Mouse (Mus musculus): ENCODE results near the gene Rpusd3. TPM values are rescaled to one million over a fixed set of nuclear protein-coding genes. Genes with fewer than 3 reads are reported as not detected.

The Rpusd3 gene
- total and polyA plus RNA-seq, 3 experiments: 24.8 to 34.1 TPM; not detected in 1

DNA sequence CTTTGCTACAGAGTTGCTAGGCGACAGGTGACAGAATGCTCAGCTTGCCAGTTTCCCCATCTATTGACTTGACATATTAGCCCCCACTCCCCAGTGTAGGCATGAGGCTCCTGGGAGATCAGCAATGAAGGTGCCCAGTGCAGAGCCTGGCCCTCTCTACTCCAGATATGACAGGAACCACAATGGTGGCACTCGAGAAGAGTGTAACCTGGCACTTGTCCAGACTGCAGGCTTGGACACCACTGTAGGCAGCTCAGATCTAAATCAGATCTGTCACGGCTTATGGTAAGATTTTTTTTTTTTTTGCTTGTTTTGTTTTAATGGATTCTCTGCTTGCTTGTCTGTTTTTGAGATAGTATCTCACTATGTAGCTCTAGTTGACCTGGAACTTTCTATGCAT, 14.5 kb upstream of the Rpusd3 start:
- no peak overlapping the region for H3K4me3 ChIP-seq (ENCODE audit: control insufficient read depth in 1 of 2, insufficient read depth in 1 of 2, low read depth in 2 of 2, low read length in 2 of 2)
- H3K36me3 ChIP-seq (ENCODE audit: control insufficient read depth in 1 of 2, insufficient read depth in 2 of 2, low read length in 2 of 2): no peaks in the 10 kb centered on the region
- no peaks in the 10 kb centered on the region for H3K9me3 ChIP-seq (replicated peaks; ENCODE audit: insufficient read depth, low read length)
- H3K4me1 ChIP-seq (ENCODE audit: control insufficient read depth in 1 of 2, insufficient read depth in 2 of 2, low read length in 2 of 2): peaks cover 0 to 3% of the 10 kb centered on the region in 2 experiments; a peak in 1 of 4 replicates
- no peak overlapping the region for H3K9ac ChIP-seq (ENCODE audit: control insufficient read depth, low read depth, low read length, poor library complexity, severe bottlenecking)
- no peak overlapping the region for H3K27ac ChIP-seq (ENCODE audit: control insufficient read depth, low read depth, low read length)
- no peak for DNase-seq (ENCODE audit: low read depth, low spot score)
- H3K79me2 ChIP-seq (ENCODE audit: control insufficient read depth, insufficient read depth, low read length, poor library complexity): no peaks in the 10 kb centered on the region
- TF ChIP-seq ZNF384 (IDR thresholded peaks at IDR 0.05; ENCODE audit: low read depth, low read length): 0 out of 2 replicates have a peak, but pooled peaks have one; percentile 10
- no peak for TF ChIP-seq POLR2A (IDR thresholded peaks at IDR 0.05; ENCODE audit: control insufficient read depth in 1 of 2, insufficient read depth in 1 of 2, low read depth in 1 of 2, low read length in 2 of 2, poor library complexity in 1 of 2)
- no peak for TF ChIP-seq SMC3 (IDR thresholded peaks at IDR 0.05; ENCODE audit: low read depth, low read length)
- H3K27me3 ChIP-seq (ENCODE audit: control insufficient read depth in 1 of 2, insufficient read depth in 2 of 2, low read length in 2 of 2): no peaks in the 10 kb centered on the region; a peak in 1 of 4 replicates

GRCm38 (mm10) chr6:113431801-113432200, 12.7 kb upstream of the Rpusd3 start:
- DNase-seq (ENCODE audit: low read depth, low spot score): no peak
- H3K9me3 ChIP-seq (replicated peaks; ENCODE audit: insufficient read depth, low read length): no peaks in the 10 kb centered on the region
- H3K79me2 ChIP-seq (ENCODE audit: control insufficient read depth, insufficient read depth, low read length, poor library complexity): no peaks in the 10 kb centered on the region
- H3K27ac ChIP-seq (ENCODE audit: control insufficient read depth, low read depth, low read length): no peak overlapping the region
- no peaks in the 10 kb centered on the region; a peak in 1 of 4 replicates for H3K27me3 ChIP-seq (ENCODE audit: control insufficient read depth in 1 of 2, insufficient read depth in 2 of 2, low read length in 2 of 2)
- TF ChIP-seq ZNF384 (IDR thresholded peaks at IDR 0.05; ENCODE audit: low read depth, low read length) (peak; percentile 28; the same call in 1 of the 2 replicates), USF2 (IDR thresholded peaks at IDR 0.05; ENCODE audit: borderline replicate concordance in 1 of 2, insufficient read depth in 1 of 2, low read depth in 1 of 2, low read length in 2 of 2) (no peak)
- H3K9ac ChIP-seq (ENCODE audit: control insufficient read depth, low read depth, low read length, poor library complexity, severe bottlenecking): no peak overlapping the region
- H3K4me3 ChIP-seq (ENCODE audit: control insufficient read depth in 1 of 2, insufficient read depth in 1 of 2, low read depth in 2 of 2, low read length in 2 of 2): no peak overlapping the region
- peaks cover 0 to 3% of the 10 kb centered on the region in 2 experiments; a peak in 1 of 4 replicates for H3K4me1 ChIP-seq (ENCODE audit: control insufficient read depth in 1 of 2, insufficient read depth in 2 of 2, low read length in 2 of 2)
- H3K36me3 ChIP-seq (ENCODE audit: control insufficient read depth in 1 of 2, insufficient read depth in 2 of 2, low read length in 2 of 2): no peaks in the 10 kb centered on the region

DNA sequence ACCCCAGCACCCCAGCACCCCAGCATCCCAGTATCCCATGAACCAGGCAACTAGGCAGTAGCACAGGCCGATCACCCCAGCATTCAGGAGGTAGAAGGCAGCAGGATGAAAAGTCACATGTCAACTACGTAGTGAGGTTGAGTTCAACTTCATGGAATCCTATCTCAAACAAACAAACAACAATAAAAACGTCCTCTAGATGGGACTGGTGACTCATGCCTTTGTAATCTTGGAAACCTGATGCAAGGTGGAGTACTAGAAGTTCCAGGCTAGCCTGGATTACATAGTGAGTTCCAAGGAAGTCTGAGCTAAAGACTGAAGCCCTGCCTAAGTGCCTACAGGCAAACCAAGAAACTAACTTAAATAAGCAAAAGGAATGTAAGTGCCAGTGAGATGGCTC, 11.7 kb upstream of the Rpusd3 start:
- H3K9ac ChIP-seq (ENCODE audit: control insufficient read depth, low read depth, low read length, poor library complexity, severe bottlenecking): no peak overlapping the region
- no peaks in the 10 kb centered on the region for H3K36me3 ChIP-seq (ENCODE audit: control insufficient read depth in 1 of 2, insufficient read depth in 2 of 2, low read length in 2 of 2)
- TF ChIP-seq HCFC1 (IDR thresholded peaks at IDR 0.05; ENCODE audit: low read depth, low read length) (no peak), BHLHE40 (IDR thresholded peaks at IDR 0.05; ENCODE audit: borderline replicate concordance, low read depth, low read length) (no peak)
- no peak overlapping the region for H3K27ac ChIP-seq (ENCODE audit: control insufficient read depth, low read depth, low read length)
- no peaks in the 10 kb centered on the region for H3K79me2 ChIP-seq (ENCODE audit: control insufficient read depth, insufficient read depth, low read length, poor library complexity)
- no peak overlapping the region for H3K4me3 ChIP-seq (ENCODE audit: control insufficient read depth in 1 of 2, insufficient read depth in 1 of 2, low read depth in 2 of 2, low read length in 2 of 2)
- no peak for DNase-seq (ENCODE audit: low read depth, low spot score)
- H3K9me3 ChIP-seq (replicated peaks; ENCODE audit: insufficient read depth, low read length): no peaks in the 10 kb centered on the region
- no peaks in the 10 kb centered on the region for H3K27me3 ChIP-seq (ENCODE audit: control insufficient read depth in 1 of 2, insufficient read depth in 2 of 2, low read length in 2 of 2)
- peaks cover 0 to 3% of the 10 kb centered on the region in 2 experiments; a peak in 1 of 4 replicates for H3K4me1 ChIP-seq (ENCODE audit: control insufficient read depth in 1 of 2, insufficient read depth in 2 of 2, low read length in 2 of 2)

GRCm38 (mm10) chr6:113429965-113430364, 10.8 kb upstream of the Rpusd3 start:
- Histone ChIP-seq H3K79me2 (ENCODE audit: control insufficient read depth, insufficient read depth, low read length, poor library complexity) (no peaks in the 10 kb centered on the region), H3K4me1 (ENCODE audit: control insufficient read depth in 1 of 2, insufficient read depth in 2 of 2, low read length in 2 of 2) (peaks cover 0 to 7% of the 10 kb centered on the region in 2 experiments; a peak in 3 of 4 replicates), H3K36me3 (ENCODE audit: control insufficient read depth in 1 of 2, insufficient read depth in 2 of 2, low read length in 2 of 2) (no peaks in the 10 kb centered on the region), H3K4me3 (ENCODE audit: control insufficient read depth in 1 of 2, insufficient read depth in 1 of 2, low read depth in 2 of 2, low read length in 2 of 2) (no peak overlapping the region), H3K27me3 (ENCODE audit: control insufficient read depth in 1 of 2, insufficient read depth in 2 of 2, low read length in 2 of 2) (no peaks in the 10 kb centered on the region), H3K9me3 (replicated peaks; ENCODE audit: insufficient read depth, low read length) (no peaks in the 10 kb centered on the region), H3K27ac (ENCODE audit: control insufficient read depth, low read depth, low read length) (no peak overlapping the region), H3K9ac (ENCODE audit: control insufficient read depth, low read depth, low read length, poor library complexity, severe bottlenecking) (no peak overlapping the region)
- DNase-seq (ENCODE audit: low read depth, low spot score): no peak
- TF ChIP-seq NELFE (IDR thresholded peaks at IDR 0.05; ENCODE audit: low read depth, low read length): no peak
- TF ChIP-seq TBP (IDR thresholded peaks at IDR 0.05; ENCODE audit: low read depth, low read length): peak; percentile 91

Data from MEL (cell line).